Mouse (Mus musculus): ENCODE measurements around the gene Ache.
A peak's percentile ranks its signal among the peaks of the same experiment; 100 is the strongest.

Gene Ache

GRCm38 (mm10) chr5:137297126-137297525, 9.8 kb downstream of the Ache start:
- DNase-seq = no peak

DNA sequence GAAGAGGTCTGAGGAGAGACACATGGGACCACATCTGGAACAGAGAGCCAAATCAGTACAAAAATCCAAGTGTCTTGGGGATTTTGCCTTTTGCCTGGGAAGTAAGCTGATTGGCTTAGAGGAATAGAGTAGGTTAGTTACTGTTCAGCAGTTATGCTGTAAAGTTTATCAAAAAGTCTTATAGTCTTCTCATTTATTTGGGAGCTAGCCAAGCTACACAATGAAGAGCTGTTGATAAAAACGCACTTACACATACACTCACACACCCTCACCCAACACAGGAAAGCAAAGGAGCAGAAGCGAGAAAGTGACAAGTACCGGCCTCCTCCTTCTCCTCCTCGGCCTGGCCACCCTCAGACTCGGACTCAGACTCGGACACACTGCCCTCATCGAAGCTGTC, 11.9 kb downstream of the Ache start:
- no peak for DNase-seq

DNA sequence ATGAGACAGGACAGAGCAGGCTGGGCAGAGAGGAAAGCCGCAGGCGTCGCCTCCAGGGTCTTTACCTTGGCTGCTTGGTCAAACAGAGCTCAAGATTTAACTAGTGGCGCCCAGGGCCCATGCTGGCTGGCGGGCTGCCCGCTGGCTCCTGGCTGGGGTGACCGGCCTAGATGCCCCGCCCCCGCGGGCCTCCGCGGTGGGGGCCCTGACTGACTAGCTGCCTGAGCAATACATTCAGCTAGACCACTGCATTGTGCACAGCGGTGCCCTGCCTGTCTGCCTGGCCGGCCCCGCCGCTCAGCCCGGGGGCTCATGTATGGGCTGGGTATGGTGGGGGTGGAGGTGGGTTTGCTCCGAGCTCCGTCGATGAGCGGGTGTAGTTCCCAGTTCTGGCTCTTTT, 13.9 kb downstream of the Ache start:
- no peak for DNase-seq

DNA sequence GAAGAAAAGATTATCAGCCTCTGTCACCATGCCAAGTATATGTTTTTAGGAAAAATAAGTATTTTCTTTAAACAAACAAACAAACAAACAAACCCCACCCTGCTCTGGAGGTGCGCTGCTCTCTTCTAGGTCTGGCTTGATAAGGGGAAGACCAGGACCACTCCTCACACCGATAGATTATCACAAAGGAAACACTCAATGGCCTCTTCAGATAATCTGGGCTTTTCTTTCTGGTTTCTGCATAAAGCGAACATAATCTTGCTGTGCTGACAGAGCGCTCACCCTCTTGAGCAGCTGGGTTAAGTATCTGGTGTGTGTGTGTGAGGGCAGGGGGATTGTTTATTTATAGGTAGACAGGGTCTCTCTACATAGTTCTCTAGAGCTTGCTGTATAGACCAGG, 16.3 kb downstream of the Ache start:
- no peak for DNase-seq

- no peak for DNase-seq
Measured at GRCm38 (mm10) chr5:137304165-137304564, 16.8 kb downstream of the Ache start.

DNA sequence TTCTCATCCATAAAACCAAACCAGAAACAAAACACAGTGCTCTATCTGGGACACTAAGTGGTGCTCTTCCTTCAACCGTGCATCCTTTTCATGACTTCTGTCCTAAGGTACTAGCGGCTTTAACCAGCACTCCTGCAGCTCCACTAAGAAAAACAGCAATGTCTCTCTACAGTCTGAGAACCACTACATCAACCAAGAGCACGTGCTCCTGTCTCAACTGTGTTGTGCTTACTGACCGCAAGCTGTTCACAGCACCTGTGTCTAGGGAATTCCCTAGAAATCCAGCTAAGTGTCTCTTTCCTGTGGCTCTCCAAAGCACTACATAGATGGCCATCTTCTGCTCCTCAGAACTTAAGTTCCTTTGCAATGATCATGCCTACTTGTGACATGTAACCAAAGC, 17.5 kb downstream of the Ache start:
- DNase-seq = no peak

- DNase-seq = no peak
Measured at GRCm38 (mm10) chr5:137305822-137306221, 18.5 kb downstream of the Ache start.

DNA sequence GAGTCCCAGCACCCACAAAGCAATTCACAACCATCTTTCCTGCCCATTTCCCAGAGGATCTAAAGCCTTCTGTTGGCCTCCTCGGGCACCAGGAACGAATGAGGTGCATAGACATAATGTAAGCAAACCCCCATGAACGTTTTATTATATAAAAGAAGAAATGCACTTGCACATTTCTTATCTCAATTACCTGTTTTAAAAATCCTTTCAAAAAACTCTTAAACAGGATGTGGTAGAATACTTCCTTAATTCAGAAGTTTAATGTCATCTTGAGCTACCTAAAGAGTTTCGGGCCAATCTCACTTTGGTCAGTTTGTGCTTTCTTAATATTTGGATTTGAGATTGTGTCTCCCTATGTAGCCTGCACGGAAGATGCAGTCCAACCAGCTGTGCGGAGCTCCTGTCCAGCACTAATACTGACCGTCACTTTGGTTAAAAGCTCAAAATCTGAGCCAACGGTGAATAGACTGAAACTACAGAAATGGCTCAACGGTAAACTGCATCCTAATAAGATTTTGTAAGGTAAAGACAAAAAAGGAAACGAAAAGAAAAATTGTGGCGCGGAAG, 19.2 kb downstream of the Ache start:
- no peak for DNase-seq

DNA sequence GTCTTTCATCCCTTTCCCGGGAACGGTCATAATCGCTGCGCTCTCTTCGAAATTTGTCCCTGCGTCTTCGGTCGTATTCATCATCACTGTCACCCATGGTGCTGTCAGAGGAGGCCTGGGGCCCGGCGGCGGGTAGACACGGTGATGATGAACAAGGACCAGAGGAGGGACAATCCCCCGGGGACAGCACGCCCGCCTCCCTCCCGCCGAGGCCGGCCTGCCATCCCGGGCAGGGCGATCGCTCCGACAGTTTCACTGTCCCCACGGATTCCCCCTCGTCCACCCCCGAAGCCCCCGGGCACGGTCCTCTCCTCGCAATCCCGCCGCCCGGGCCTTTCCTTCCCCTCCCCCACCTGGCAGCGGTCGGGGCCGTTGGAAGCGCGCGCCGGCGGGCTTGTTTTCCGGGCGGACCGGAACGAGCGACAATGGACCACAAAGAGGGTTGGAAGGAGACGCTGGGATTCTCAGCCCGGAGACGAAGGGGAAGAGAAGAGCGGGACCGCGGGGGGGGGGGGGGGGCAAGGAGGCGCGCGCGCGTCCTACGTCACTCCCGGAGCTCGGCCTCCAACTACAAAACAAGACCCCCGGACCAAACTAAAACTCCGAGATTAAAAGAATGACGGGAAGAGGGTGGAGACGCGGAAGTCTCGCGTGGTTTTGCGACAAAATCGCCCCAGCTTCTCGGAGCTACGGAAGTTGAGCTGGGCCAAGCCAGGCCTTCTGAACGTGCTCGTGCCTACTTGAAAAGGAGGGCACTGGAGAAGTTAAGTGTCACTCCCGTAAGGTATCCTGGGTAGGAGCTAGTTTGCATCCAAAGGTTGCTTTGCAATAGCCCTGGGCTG, 20.0 kb downstream of the Ache start, which contains the start of gene Srrt:
TSS of gene Srrt (minus strand) at position 604 of the 842 bp plus-strand sequence.
- DNase-seq = peak; percentile 91

- no peak for DNase-seq
Measured at GRCm38 (mm10) chr5:137308356-137308755, 21.0 kb downstream of the Ache start.

GRCm38 (mm10) chr5:137313466-137314192, 26.3 kb downstream of the Ache start:
- DNase-seq = peak; percentile 40

- DNase-seq = peak; percentile 89
Measured at GRCm38 (mm10) chr5:137314193-137315083, 27.1 kb downstream of the Ache start, which contains the start of gene Trip6. Trip6 (minus strand) TSS chr5:137314404.

- peak; percentile 63 for DNase-seq
Measured at GRCm38 (mm10) chr5:137315084-137315903, 28.0 kb downstream of the Ache start.

GRCm38 (mm10) chr5:137317361-137317760, 30.0 kb downstream of the Ache start:
- no peak for DNase-seq

DNA sequence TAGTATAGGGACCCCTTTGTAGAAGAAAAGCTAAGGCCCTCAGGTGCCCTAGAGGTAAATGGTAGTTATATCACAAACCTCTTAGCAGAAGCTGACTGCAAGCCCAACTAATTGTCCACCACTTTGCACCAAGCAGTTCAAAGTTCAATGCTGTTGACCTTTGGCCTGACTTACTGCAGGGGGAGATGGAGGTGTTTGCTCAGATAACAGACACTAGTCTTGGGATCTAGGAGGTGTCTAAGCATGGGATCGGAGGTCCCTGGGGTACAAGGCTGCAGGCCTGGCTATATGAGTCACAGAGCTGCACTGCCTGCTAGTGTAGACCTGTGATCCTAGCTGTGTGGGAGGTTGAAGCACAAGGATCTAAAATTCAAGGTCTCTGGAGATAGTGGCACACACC, 31.3 kb downstream of the Ache start:
- no peak for DNase-seq

DNA sequence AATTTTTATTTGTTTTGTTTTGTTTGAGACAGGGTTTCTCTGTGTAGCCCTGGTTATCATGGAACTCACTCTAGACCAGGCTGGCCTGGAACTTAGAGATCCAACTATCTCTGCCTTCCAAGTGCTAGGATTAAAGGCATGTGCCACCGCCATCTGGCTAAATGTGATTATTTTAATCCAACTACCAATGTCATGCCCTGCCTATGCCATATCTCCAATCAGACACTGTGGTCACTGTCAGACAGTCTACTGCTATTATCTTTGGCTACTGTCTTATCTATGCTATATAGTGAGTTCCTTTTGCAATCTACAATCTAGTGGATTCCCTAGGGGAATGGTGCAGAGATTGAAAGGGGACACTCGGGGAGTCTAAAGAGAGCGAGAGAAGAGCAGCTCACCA, 33.7 kb downstream of the Ache start:
- DNase-seq = no peak

GRCm38 (mm10) chr5:137330910-137331309, 43.6 kb downstream of the Ache start:
- no peak for DNase-seq

- no peak for DNase-seq
Measured at GRCm38 (mm10) chr5:137332857-137333511, 45.7 kb downstream of the Ache start.

GRCm38 (mm10) chr5:137333512-137334174, 46.3 kb downstream of the Ache start, which contains the start of gene Slc12a9:
Slc12a9 (minus strand) TSS chr5:137333597.
- DNase-seq = peak; percentile 96

GRCm38 (mm10) chr5:137334317-137334716, 47.0 kb downstream of the Ache start:
- DNase-seq = no peak

DNA sequence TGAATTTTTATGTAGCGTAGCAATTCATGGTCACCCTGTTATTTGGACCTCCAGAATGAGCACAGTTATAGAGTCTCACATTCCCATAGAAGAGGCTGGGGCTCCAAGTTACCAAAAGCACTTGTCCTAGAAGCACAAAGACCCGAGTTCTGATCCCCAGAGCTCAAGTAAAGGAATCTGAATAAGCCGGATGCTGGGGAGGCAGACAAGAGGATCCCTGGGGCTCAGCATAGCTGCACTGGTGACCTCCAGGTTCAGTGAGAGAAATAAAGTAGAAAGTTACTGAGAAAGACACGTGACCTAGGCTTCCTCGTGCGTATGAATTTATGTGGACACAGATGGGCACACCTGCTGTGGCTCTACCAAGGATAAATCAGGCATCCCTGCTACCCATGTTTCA, 47.7 kb downstream of the Ache start:
- DNase-seq = no peak

All from lung, postnatal 14 days (tissue).